Mouse (Mus musculus): Measurements from ENCODE around the gene Tpcn2. TPM values are rescaled to one million over a fixed set of nuclear protein-coding genes. Genes with fewer than 3 reads are reported as not detected.

The Tpcn2 gene
- total RNA-seq, 2 experiments from 2014 or later, result 1.7 to 1.9 TPM

DNA sequence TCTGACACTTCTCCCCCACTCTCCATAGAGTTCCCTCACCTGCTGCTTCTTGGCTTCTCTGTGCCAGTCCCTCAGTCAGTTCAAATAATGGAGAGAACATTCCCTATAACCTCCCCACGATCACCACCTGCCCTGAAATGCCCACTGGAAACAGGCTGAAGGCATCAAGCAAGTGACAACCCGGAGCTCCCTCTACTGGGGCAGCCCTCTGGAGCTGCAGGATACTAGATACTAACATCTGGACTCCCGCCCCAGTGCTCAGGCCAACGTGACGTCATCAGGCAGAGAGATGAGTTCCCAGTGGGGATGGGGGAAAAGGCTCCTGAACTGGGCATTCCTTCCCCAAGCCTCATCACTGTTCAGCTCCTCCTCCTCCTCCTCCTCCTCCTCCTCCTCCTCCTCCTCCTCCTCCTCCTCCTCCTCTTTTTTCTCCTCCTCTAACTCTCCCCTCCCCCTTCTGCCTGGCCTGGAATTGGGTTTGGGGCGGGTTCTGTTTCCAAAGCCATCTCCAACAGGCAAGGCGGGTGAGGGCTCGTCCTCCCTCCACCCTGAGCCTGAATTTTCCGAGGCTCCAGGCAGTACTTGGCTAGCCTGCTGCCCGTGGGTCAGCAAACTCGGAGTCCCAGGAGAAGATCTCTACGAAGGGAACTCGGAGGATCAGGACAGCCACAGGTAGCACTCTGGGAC, 16.7 kb upstream of the Tpcn2 start, which contains the start of gene Mrgprf:
TSS of gene Mrgprf (plus strand) at position 508 of the 687 bp plus-strand sequence.
- peak; percentile 79 to 85 for DNase-seq
- intact Hi-C loops (cut with DNase I), result no loop called here

- peak; percentile 54 to 65 for DNase-seq
These were observed 15.9 kb upstream of the Tpcn2 start for GRCm38 (mm10) chr7:145299562-145300320.

GRCm38 (mm10) chr7:145298666-145299490, 15.1 kb upstream of the Tpcn2 start:
- no peak for DNase-seq

More at GRCm38 (mm10) chr7:145299562-145300320, 15.9 kb upstream of the Tpcn2 start:
- intact Hi-C loops (cut with DNase I), result no loop called here

DNA sequence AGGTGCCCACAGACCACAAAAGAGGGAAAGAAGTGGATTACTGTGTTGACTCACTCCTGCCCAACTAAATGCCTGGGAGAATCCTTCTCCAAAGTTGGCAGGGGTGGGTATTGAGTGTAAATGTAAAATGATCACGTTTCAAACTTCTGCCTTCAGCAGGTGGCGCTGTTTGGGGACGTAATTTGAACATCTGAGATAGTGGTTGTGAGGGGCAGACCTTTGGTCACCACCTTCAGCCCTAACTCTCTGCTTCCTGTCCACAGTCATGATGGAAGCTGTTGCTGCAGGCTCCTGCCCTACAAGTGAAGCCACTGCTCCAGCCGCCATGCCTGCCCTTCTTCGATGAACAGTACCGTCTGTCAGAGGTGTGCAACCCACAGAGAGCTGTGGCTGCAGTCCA, 10.0 kb upstream of the Tpcn2 start:
- intact Hi-C loops (cut with DNase I), result no loop called here
- no peak for DNase-seq

More at GRCm38 (mm10) chr7:145298666-145299490, 15.1 kb upstream of the Tpcn2 start:
- intact Hi-C loops (cut with DNase I), result no loop called here

- no peak for DNase-seq
- intact Hi-C loops (cut with DNase I), result no loop called here
These were observed 8.9 kb upstream of the Tpcn2 start for GRCm38 (mm10) chr7:145292726-145293125.

GRCm38 (mm10) chr7:145291847-145292246, 8.0 kb upstream of the Tpcn2 start:
- intact Hi-C loops (cut with DNase I), result no loop called here
- no peak for DNase-seq

- DNase-seq, result no peak
- intact Hi-C loops (cut with DNase I), result no loop called here
These were observed 5.5 kb upstream of the Tpcn2 start for GRCm38 (mm10) chr7:145289302-145289701.

- no peak for DNase-seq
- intact Hi-C loops (cut with DNase I), result no loop called here
These were observed 3.6 kb upstream of the Tpcn2 start for GRCm38 (mm10) chr7:145287410-145287809.

DNA sequence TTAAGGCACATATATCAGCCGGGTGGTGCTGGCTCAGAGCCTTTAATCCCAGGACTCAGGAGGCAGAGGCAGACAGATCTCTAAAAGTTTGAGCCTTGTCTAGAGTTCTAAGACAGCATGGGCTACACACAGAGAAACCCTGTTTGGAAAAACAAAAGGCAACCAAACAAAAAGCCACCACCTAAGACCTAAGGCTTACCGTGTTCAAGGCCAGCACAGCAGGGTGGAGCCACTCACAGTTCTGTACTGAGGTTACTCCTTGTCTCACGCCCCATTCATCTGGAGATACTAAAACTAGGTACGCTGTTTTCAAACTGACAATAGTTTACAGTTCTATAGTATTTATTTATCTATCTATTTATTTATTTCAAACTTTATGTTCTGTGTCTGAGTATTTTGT, 1.7 kb upstream of the Tpcn2 start:
- DNase-seq, result no peak
- intact Hi-C loops (cut with DNase I), result no loop called here

DNA sequence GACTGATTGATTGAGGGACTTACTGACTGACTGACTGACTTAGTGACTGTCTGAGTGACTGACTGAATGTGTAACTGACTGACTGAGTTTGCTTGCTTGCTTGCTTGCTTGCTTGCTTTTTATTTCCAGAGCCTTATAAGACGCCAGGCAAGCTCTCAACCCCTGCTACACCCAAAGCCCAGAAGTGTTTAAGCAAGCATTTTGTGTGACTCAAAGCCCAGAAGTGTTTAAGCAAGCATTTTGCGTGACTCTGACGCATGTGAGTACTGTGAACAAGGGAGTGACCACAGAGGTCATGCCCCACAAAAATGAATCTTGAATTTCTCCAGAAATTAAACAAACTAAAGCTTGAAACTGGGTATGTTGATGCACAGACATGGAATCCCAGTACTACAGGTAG, 482 bp upstream of the Tpcn2 start:
- intact Hi-C loops (cut with DNase I), result no loop called here
- DNase-seq, result no peak

GRCm38 (mm10) chr7:145283041-145283440, 770 bp downstream of the Tpcn2 start:
- no peak for DNase-seq
- intact Hi-C loops (cut with DNase I), result no loop called here

GRCm38 (mm10) chr7:145281396-145281795, 2.4 kb downstream of the Tpcn2 start:
- DNase-seq, result no peak
- intact Hi-C loops (cut with DNase I), result no loop called here

DNA sequence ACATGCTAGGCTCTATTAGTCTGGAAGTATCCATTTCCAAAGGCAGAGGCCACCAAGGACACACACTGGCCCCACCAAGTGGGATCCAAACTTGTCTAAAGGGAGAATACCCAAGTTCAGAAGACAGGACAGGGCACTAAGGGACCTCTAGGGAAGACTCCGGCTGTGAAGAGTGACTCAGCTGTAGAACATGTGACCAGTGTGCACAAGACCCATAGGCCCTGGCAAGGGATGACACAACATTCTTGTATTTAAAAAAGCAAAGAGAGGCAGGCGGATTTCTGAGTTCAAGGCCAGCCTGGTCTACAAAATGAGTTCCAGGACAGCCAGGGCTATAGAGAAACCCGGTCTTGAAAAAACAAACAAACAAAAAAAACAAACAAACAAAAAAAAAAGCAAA, 8.3 kb downstream of the Tpcn2 start:
- intact Hi-C loops (cut with DNase I), result no loop called here

DNA sequence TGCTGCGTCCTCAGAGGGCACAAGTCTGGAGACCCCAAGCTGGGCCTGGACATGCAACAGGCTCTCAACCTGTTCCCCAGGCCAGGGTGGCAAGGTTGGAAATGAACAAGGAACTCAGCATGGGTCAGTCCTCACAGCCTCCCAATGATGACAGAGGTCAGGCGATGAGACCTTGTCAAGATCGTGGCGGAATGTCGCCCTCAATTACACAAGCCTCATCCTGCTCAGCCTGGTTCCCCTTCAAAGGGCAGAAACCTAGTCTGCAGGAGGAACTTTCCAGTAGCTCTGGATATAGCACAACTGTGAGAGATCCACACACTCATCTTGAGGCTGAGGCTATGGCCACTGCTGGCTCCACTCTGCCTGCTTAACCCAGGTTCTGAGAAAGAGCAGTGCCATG, 12.9 kb downstream of the Tpcn2 start:
- intact Hi-C loops (cut with DNase I), result no loop called here
- no peak for DNase-seq

More for the DNA sequence above, 8.3 kb downstream of the Tpcn2 start:
- no peak for DNase-seq

DNA sequence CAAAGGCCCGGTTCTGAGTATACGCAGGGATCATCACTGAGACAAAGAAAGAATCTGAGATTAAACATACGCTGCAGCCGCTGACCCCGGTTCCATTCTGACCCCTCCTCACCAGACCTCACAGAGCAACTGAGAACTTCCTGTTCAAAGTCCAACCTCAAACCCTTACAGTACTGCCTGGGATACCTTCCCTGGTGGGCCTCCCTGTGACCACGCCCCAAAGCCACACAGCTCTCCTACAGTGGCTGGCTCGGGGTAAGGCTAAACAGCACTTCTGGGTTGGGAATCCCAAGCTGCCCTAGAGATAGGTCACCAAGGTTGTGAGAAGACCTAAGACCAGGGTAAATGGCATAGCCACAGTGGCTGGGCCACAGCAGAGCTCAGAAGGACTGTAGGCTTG, 14.9 kb downstream of the Tpcn2 start:
- DNase-seq, result no peak
- intact Hi-C loops (cut with DNase I), result no loop called here

DNA sequence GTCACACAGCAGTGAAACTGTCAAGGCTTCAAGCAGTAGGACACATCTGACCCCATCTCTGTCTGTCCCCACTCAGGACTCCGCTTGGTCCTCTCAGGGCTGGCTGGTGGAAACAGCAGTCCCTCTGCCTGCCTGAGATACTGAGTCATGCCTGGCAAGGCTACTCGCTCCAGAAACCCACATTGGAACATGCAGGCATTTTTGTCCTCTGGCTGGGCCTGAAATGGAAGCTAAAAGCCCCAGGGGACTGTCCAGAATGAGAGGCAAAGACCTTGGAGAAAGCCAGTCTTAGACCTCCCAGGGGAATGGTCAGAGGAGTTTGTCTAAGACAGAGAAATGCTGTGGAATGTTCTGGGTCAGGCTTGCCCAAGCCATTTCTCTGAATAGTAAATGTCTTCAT, 17.8 kb downstream of the Tpcn2 start:
- intact Hi-C loops (cut with DNase I), result no loop called here
- peak in 1 of 2 experiments; percentile 26 for DNase-seq

GRCm38 (mm10) chr7:145264202-145264601, 19.6 kb downstream of the Tpcn2 start:
- intact Hi-C loops (cut with DNase I), result no loop called here
- DNase-seq, result no peak

- intact Hi-C loops (cut with DNase I), result no loop called here
- no peak for DNase-seq
These were observed 27.7 kb downstream of the Tpcn2 start for GRCm38 (mm10) chr7:145256092-145256491.

GRCm38 (mm10) chr7:145253986-145254630, 29.7 kb downstream of the Tpcn2 start:
- DNase-seq, result no peak
- intact Hi-C loops (cut with DNase I), result no loop called here

GRCm38 (mm10) chr7:145252715-145253476, 30.9 kb downstream of the Tpcn2 start:
- intact Hi-C loops (cut with DNase I), result no loop called here
- DNase-seq, result peak; percentile 70 to 84
